Mouse (Mus musculus) erythroblast, embryonic 14.5 days (primary cell): ENCODE data around the gene H2-Ob. TPM values are rescaled to one million over a fixed set of nuclear protein-coding genes. Genes with fewer than 3 reads are reported as not detected.
A peak's percentile ranks its signal among the peaks of the same experiment; 100 is the strongest.

Source experiments
- H3K27me3 ChIP-seq: 2 replicates; pipeline ENCODE4 v1.6.1; 2012; ENCODE audit warnings: inconsistent platforms; ENCODE audit not compliant: control insufficient read depth
- H3K36me3 ChIP-seq: 2 replicates; pipeline ENCODE4 v1.6.1; 2012; ENCODE audit warnings: mild to moderate bottlenecking, inconsistent platforms; ENCODE audit not compliant: control insufficient read depth
- H3K4me1 ChIP-seq: 2 replicates; pipeline ENCODE4 v1.6.1; 2012; ENCODE audit warnings: inconsistent platforms; ENCODE audit not compliant: control insufficient read depth
- H3K4me3 ChIP-seq: replicated peaks from 2 replicates; pipeline ENCODE3; 2012; ENCODE audit warnings: moderate library complexity, mild to moderate bottlenecking, inconsistent platforms
- H3K9me3 ChIP-seq: 2 replicates; pipeline ENCODE4 v1.6.1; 2012; ENCODE audit warnings: low read length, inconsistent platforms, mixed read lengths; ENCODE audit not compliant: control insufficient read depth
- GATA1 ChIP-seq: IDR thresholded peaks from 2 replicates; pipeline ENCODE4 v1.6.1; 2012; ENCODE audit warnings: low read length, inconsistent platforms, mixed read lengths
- TAL1 ChIP-seq: IDR thresholded peaks from 3 replicates; pipeline ENCODE4 v1.6.1; 2012; ENCODE audit warnings: low read length, inconsistent platforms, mixed read lengths
- polyA plus RNA-seq: library from polyadenylated mRNA; stranded (reverse); fragments of >175 nt; gene quantifications from 2 replicates; pipeline ENCODE4 v1.2.3, GENCODE M21; 2012

The H2-Ob gene
- polyA plus RNA-seq, 1 experiment: not detected

DNA sequence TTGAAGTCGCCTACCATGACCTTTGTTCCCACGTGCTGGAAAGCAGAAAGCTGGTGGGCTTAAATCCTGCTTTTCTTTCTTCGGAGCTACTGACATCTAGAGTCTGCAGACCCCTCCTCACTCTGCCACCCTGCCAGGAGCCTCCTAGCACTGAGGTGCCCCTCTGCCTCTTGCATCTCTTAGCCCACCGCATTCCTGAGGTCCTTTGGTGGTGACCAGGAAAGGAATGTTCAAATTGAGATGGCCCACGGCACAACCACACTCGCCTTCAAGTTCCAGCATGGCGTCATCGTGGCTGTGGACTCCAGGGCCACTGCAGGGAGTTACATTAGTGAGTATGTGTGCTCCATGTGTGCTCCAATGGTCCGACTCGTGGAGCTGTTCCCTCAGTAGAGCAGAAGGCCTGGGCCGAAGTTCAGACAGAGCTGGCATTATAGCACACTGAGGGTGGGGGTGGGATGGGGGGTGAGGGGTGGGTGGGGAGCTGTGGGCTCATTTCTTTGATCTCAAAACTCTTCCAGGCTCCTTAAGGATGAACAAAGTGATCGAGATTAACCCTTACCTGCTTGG is 39.6 kb upstream of the H2-Ob start:
- H3K4me3 ChIP-seq: no peak overlapping the region
- TF ChIP-seq GATA1 (no peak), TAL1 (no peak)
- no peaks in the 10 kb centered on the region for H3K36me3 ChIP-seq
- peaks cover 20% of the 10 kb centered on the region for H3K4me1 ChIP-seq
- H3K9me3 ChIP-seq: no peaks in the 10 kb centered on the region
- H3K27me3 ChIP-seq: peaks cover 56% of the 10 kb centered on the region

DNA sequence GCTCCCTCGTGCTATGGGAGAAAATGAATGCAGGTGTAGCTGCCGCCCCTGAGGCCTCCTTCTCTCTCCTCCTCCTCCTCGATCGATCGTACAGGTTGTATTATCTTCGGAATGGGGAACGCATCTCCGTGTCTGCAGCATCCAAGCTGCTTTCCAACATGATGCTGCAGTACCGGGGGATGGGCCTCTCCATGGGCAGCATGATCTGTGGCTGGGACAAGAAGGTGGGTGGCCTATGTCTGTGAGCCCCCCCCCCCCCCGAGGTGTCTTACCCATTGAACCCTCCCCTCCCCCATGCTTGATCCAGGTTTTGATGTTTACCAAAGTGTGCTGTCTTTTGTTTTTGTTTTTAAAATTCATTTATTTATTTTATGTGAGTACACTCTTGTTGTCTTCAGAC is 38.7 kb upstream of the H2-Ob start:
- Histone ChIP-seq H3K9me3 (no peaks in the 10 kb centered on the region), H3K4me3 (no peak overlapping the region), H3K27me3 (peaks cover 47% of the 10 kb centered on the region), H3K4me1 (peaks cover 29% of the 10 kb centered on the region), H3K36me3 (no peaks in the 10 kb centered on the region)
- no peak for TF ChIP-seq TAL1
- no peak for TF ChIP-seq GATA1

DNA sequence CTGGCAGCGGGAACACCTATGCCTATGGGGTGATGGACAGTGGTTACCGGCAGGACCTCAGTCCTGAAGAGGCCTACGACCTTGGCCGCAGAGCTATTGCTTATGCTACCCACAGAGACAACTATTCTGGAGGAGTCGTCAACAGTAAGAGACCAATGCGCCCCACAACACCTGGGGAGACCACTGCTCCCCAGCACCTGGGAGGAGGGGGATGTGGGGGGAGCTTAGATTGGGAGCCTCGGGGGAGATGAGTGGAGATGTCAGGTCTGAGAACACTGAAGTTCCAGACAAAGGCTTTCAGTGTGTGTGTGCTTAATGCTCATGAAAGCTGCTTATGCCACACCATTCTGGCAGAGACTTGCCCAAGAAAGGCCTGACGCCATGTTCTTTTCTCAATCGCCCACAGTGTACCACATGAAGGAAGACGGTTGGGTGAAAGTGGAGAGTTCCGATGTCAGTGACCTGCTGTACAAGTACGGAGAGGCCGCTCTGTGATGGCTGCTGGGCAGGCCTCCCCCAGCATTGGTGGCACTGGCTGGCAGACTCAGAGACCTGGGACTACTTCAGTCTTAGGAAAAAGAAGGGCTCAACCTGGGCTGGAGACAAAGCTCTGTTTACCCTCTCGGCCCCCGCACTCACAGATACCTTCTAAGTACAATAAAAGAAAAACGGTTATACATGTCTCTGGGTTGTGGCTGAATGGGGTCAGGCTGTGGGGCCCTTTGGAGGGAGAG is 37.8 kb upstream of the H2-Ob start:
- TF ChIP-seq GATA1 (no peak), TAL1 (no peak)
- Histone ChIP-seq H3K27me3 (peaks cover 39% of the 10 kb centered on the region), H3K9me3 (no peaks in the 10 kb centered on the region), H3K4me3 (no peak overlapping the region), H3K36me3 (no peaks in the 10 kb centered on the region), H3K4me1 (peaks cover 38% of the 10 kb centered on the region)

DNA sequence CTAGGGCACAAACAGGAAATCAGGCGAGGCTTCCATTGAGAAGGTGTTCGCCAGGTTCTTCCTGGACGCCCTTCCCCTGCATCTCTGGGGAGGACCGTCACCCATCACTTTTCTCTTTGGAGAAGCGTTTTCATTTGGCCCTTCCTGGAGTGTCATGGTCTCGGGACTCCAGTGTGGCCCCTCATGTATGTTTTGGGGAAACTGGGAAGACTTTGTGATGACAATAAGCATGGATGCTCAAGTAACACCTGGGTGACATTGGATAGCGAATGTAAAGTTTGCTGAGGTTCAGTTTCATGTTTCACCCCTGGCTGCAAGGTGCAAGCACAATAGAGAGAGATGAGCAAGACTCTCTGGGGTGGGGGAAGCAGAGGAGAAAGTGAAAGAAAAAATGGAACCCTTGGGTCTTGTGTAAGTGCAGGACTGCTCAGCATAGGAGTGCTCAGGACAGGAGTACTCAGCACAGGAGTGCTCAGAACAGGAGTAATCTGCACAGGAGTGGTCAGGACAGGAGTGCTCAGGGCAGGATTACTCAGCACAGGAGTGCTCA is 37.1 kb upstream of the H2-Ob start:
- Histone ChIP-seq H3K9me3 (no peaks in the 10 kb centered on the region), H3K36me3 (no peaks in the 10 kb centered on the region), H3K4me1 (peaks cover 39% of the 10 kb centered on the region), H3K4me3 (no peak overlapping the region), H3K27me3 (peaks cover 32% of the 10 kb centered on the region)
- TF ChIP-seq GATA1 (no peak), TAL1 (no peak)

DNA sequence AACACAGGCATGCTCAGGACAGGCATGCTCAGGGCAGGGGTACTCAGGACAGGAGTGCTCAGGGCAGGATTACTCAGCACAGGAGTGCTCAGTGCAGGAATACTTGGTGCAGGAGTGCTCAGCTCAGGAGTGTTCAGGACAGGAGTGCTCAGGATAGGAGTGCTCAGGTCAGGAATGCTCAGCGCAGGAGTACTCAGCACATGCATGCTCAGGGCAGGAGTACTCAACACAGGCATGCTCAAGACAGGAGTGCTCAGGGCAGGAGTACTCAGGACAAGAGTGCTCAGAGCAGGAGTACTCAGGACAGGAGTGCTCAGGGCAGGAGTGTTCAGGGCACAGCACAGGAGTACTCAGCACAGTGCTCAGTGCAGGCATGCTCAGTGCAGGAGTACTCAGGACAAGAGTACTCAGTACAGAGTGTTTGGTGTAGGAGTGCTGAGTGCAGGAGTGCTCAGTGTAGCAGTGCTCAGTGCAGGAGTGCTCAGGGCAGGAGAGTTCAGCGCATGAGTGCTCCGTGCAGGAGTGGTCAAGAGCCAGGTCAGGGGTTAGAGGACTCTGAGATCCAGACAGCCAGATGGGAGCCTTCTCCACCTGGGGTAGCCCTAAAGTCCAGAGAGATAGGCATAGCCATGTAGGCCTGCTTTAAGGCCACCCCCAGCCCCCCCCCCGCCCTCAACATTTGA is 35.8 kb upstream of the H2-Ob start:
- TF ChIP-seq TAL1 (no peak), GATA1 (no peak)
- Histone ChIP-seq H3K4me1 (peaks cover 32% of the 10 kb centered on the region), H3K4me3 (no peak overlapping the region), H3K9me3 (no peaks in the 10 kb centered on the region), H3K36me3 (no peaks in the 10 kb centered on the region), H3K27me3 (peaks cover 19% of the 10 kb centered on the region)

DNA sequence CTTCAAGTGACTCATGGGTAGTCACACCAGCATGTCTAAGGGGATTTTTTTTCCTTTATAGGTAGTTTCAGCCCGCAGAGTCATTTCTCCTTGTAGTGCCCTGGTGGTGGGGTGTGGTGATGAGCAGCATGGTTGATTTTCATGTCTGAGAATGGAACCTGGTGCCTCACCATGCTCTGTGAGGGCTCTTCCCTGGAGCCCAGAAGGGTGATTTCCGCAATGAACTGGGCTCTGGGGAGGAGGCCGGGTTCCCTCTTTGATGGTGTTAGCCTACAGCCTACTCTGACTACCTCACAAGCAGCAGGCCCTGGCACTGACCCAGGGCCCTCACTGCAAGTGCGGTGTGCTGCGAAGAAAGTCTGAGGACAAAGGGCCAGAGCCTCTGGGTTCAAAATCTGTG is 35.3 kb upstream of the H2-Ob start, which contains the start of gene Tap2:
TSS of gene Tap2 (plus strand) at position 84 of the 400 bp plus-strand sequence.
- TF ChIP-seq GATA1 (no peak), TAL1 (no peak)
- peak within 1 kb of the TSS; percentile 99 for H3K4me3 ChIP-seq
- H3K4me1 ChIP-seq: peaks cover 28% of the 10 kb centered on the region
- H3K36me3 ChIP-seq: no peaks in the 10 kb centered on the region
- H3K9me3 ChIP-seq: no peaks in the 10 kb centered on the region
- peaks cover 14% of the 10 kb centered on the region for H3K27me3 ChIP-seq

DNA sequence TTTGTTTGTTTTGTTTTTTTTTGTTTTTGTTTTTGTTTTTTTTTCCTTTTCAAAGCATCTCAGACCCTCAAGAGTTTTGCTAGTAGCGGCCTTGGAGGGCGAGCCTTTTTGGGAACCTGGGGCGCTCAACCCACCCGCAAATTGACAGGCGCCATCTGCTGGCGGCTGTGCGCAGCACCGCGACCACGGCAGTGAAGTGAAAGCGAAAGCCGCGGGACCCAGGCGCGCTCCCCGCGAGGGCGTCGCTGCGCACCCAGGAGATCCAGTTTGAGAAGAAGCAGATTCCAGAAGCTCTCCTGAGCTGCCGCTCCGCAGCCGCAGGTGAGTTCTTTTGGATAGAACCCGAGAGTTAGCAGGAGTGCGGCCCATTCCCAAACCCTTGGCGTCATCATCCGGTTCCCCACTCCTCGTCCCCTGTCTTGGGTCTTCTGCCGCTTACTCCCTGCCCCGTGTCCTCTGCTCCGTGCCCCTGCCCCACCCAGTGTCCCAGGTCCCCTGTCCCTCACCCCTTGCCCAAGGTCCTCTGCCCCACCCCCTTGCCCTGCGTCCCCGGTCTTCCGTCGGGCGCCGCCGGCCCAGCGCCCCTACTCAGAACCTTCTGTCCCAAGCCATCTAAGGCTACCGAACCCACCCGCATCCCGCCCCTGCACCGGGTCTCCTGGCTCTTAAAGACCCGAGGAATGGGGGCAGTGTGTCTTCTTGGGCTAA is 34.2 kb upstream of the H2-Ob start:
- Histone ChIP-seq H3K36me3 (no peaks in the 10 kb centered on the region), H3K4me3 (peak overlapping the region; percentile 99), H3K27me3 (peaks cover 5% of the 10 kb centered on the region; the same call in 1 of the 2 replicates), H3K4me1 (peaks cover 28% of the 10 kb centered on the region), H3K9me3 (no peaks in the 10 kb centered on the region)
- no peak for TF ChIP-seq TAL1
- no peak for TF ChIP-seq GATA1

DNA sequence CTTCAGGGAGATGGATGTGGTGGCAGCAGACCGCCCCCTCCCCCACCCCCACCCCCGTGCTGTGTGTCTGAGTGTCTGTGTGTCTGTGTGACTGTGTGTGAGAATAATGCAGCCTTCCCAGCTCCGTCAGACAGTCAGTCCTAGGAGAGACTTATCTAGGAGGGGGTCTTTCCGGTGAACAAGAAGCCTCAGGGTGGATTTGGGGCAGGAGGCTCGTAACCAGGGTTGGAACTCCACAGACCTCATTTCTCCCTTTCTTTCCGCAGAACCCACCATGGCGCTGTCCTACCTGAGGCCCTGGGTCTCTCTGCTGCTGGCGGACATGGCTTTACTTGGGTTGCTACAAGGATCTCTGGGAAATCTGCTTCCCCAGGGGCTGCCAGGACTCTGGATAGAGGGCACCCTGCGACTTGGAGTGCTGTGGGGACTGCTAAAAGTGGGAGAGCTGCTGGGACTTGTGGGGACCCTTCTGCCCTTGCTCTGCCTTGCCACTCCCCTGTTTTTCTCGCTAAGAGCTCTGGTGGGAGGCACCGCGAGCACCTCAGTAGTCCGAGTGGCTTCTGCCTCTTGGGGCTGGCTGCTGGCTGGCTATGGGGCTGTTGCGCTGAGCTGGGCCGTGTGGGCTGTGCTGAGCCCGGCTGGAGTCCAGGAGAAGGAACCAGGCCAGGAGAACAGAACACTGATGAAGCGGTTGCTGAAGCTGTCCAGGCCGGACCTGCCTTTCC is 33.5 kb upstream of the H2-Ob start:
- Histone ChIP-seq H3K4me1 (peaks cover 28% of the 10 kb centered on the region), H3K4me3 (peak overlapping the region; percentile 99), H3K9me3 (0 out of 2 replicates have a peak, but pooled peaks cover 2% of the 10 kb centered on the region), H3K36me3 (no peaks in the 10 kb centered on the region), H3K27me3 (peaks cover 4% of the 10 kb centered on the region; the same call in 1 of the 2 replicates)
- TF ChIP-seq TAL1: no peak
- TF ChIP-seq GATA1: no peak
